Mouse (Mus musculus): ENCODE measurements around the gene Thap11.

The Thap11 gene

GRCm38 (mm10) chr8:105900941-105901616 lies 46.1 kb downstream of the Thap11 start:
- no peak for DNase-seq

Measured in cerebellum, postnatal 10 days (tissue).